Mouse (Mus musculus): ENCODE data around the gene Mcm9.
"Not testable (repeated sequence)": the region's sequence is repeated elsewhere in the genome, so short reads cannot be mapped to it uniquely, and the experiment has no call there.

Mcm9 gene

GRCm38 (mm10) chr10:53630339-53630738 is at the start of gene Mcm9:
Mcm9 (minus strand) TSS chr10:53630439.
- peak; percentile 85 for DNase-seq

- no peak for DNase-seq
Observed at GRCm38 (mm10) chr10:53661788-53662187, 31.5 kb upstream of the Mcm9 start.

GRCm38 (mm10) chr10:53654239-53654638 is 24.0 kb upstream of the Mcm9 start:
- not testable (repeated sequence) for DNase-seq

- DNase-seq: no peak
Observed at GRCm38 (mm10) chr10:53650683-53651082, 20.4 kb upstream of the Mcm9 start.

GRCm38 (mm10) chr10:53641507-53641906 is 11.3 kb upstream of the Mcm9 start:
- DNase-seq: no peak

- peak; percentile 74 for DNase-seq
Observed at GRCm38 (mm10) chr10:53635246-53635971, 5.2 kb upstream of the Mcm9 start.

- peak; percentile 72 for DNase-seq
Observed at GRCm38 (mm10) chr10:53634160-53634559, 3.9 kb upstream of the Mcm9 start.

- DNase-seq: peak; percentile 100
Observed at GRCm38 (mm10) chr10:53629918-53630250, 355 bp downstream of the Mcm9 start.

GRCm38 (mm10) chr10:53629247-53629917 is 857 bp downstream of the Mcm9 start:
- DNase-seq: peak; percentile 99

- peak; percentile 91 for DNase-seq
Observed at GRCm38 (mm10) chr10:53615850-53616616, 14.2 kb downstream of the Mcm9 start.

- DNase-seq: no peak
Observed at GRCm38 (mm10) chr10:53613955-53614354, 16.3 kb downstream of the Mcm9 start.

- DNase-seq: no peak
Observed at GRCm38 (mm10) chr10:53612172-53612571, 18.1 kb downstream of the Mcm9 start.

- no peak for DNase-seq
Observed at GRCm38 (mm10) chr10:53608274-53608673, 22.0 kb downstream of the Mcm9 start.

- DNase-seq: no peak
Observed at GRCm38 (mm10) chr10:53605328-53605727, 24.9 kb downstream of the Mcm9 start.

GRCm38 (mm10) chr10:53598821-53599220 is 31.4 kb downstream of the Mcm9 start:
- no peak for DNase-seq

- DNase-seq: peak; percentile 93
Observed at GRCm38 (mm10) chr10:53597121-53597881, 32.9 kb downstream of the Mcm9 start.

- DNase-seq: peak; percentile 100
Observed at GRCm38 (mm10) chr10:53596677-53597120, 33.5 kb downstream of the Mcm9 start, which contains the start of gene Asf1a. Asf1a (plus strand) TSS chr10:53596757.

GRCm38 (mm10) chr10:53595744-53596676 is 34.2 kb downstream of the Mcm9 start:
- DNase-seq: peak; percentile 43

- no peak for DNase-seq
Observed at GRCm38 (mm10) chr10:53585777-53586176, 44.5 kb downstream of the Mcm9 start.

GRCm38 (mm10) chr10:53581087-53581486 is 49.2 kb downstream of the Mcm9 start:
- DNase-seq: peak; percentile 87

GRCm38 (mm10) chr10:53580621-53581081 is 49.6 kb downstream of the Mcm9 start:
- DNase-seq: peak; percentile 98

Data from heart, adult 11 months (tissue).